Mouse (Mus musculus) adrenal gland, adult (tissue): ENCODE results near the gene Pde4d.

Experiments
- DNase-seq, 2 experiments: peaks; one replicate each; pipeline ENCODE4 v3.0.0; 2022 to 2023; ENCODE audit warnings: low spot score in 1 of 2; ENCODE audit not compliant: inconsistent age in 2 of 2

The Pde4d gene

GRCm38 (mm10) chr13:108596938-108597337, 147.2 kb downstream of the Pde4d start:
- DNase-seq, result no peak

GRCm38 (mm10) chr13:108598673-108599072, 148.9 kb downstream of the Pde4d start:
- no peak for DNase-seq

DNA sequence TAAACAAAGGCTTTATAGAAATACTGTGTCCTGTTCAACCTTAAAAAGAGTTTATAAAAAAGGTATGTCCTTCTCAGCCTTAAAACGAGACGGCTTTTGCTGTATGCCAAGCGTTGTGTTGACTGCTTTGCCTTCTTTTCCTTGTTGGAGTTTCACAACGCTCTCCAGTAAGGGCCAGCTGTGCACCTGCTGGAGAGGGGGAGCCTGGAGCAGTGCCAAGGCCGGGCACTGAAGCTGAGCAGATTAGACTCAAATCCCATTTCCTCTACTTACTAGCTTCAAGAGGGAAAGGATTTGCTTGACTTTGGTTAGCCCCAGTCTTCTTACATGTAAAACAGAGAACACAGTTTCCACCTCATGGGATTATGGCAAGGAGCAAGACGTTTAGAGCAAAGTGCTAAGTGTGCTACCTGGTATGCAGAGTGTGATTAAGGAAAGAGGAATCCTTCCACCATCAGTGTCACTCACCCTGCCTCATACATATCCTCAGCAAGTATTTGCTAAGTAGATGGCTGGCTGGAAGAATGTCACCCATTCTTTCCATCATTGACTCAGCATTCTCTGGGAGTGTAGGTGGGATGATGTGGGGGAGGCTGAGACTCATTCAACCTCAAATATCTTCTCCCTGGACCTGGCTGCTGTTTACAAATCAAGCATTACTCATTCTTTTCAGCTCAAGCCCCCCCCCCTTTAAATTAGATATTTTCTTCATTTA, 149.6 kb downstream of the Pde4d start:
- DNase-seq, result no peak

DNA sequence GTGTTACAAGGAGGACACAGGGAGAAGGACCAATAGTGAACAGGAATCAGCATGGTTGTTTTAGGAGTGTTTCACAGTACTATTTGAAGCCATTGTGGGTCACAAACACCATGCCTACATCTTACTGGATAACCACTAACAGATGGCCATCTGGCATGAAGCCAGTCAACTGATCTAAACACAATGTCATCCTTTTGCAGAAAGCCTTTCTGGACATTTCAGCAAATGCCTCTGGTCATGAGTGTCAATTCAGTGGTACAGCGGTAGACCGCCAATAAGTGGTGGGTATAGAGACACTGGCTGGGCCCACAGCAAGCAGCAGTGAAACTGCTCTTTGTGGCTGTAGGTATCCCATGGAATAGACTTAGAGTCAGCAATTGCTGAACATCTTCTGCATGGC, 151.3 kb downstream of the Pde4d start:
- DNase-seq, result no peak

DNA sequence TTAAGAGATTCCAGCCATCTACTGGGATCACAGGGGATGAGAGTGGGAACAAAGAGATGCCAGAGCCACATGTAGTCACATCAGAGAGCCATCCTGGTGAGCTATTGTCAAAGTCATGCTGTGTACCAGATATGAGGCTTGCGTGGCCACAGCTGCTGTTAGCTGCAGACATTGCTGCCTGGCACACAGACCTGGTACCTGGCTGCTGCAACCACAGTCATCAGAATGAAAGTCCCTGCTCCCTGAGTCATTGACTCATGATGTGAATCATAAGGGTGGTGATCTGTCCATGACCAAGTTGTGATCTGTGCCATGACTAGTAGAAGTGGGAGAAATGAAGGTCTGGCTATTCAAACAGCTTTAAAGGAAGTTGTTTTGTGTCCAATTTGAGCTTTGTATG, 153.8 kb downstream of the Pde4d start:
- DNase-seq, result peak in 1 of 2 experiments; percentile 20

DNA sequence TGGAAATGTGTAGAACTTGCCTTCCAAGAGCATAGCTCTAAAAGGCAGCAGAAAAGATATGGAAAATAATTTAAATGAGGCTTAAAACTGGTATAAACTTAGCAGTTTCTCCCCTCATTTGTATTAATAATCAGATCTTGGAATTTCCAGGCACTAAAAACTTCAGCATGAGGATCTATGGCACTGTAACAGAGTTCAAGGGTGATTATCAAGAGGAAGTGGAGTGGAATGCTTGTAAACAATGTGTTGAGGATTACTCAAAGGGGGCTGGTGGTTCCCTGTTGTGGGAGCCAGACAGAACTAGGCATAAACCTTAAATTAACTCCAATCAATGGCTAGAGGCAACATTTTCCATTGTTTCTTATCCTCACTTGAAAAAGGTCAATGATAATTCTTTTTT, 154.5 kb downstream of the Pde4d start:
- DNase-seq, result no peak

- no peak for DNase-seq
These were observed 168.5 kb downstream of the Pde4d start for GRCm38 (mm10) chr13:108618207-108618606.

GRCm38 (mm10) chr13:108622681-108623080, 172.9 kb downstream of the Pde4d start:
- DNase-seq, result no peak

DNA sequence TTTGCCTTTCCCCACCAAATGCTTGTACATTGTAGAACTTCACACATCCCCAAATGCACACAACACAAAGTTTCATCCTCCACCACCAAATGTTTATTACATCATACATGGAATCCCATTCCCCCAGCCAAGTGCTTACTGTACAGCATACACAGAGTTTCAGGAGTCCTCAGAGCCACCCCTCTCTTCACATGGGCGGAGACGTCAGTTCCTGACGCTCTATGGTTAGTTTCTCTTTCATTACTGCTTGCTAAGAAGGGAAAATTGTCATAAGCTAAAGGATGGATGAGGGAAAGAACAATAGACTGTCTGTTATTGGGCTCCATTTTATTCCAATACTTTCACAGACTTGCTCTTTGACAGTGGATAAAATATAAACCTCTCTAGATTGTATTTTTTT, 174.2 kb downstream of the Pde4d start:
- no peak for DNase-seq

- DNase-seq, result no peak
These were observed 176.4 kb downstream of the Pde4d start for GRCm38 (mm10) chr13:108626166-108626565.

DNA sequence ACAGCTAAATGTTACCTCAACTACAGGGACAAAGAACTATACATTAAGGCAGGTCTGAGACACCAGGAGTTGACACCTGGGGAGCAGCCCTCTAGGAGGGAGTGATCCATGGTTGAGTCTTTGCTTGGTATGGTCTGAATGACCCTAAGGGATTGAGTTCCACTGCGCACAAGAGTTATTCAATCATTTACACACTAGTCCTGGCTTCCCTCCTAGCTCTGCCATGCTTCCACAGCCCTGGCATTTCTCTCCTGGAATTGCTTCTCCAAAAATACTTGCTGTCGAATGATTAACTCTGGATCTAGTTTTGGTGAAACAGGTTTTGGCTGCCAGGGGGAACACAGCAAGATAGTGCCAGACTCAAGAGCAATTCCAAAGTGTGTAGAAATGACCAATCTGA, 178.8 kb downstream of the Pde4d start:
- DNase-seq, result no peak

GRCm38 (mm10) chr13:108630576-108630975, 180.8 kb downstream of the Pde4d start:
- DNase-seq, result no peak

- no peak for DNase-seq
These were observed 181.5 kb downstream of the Pde4d start for GRCm38 (mm10) chr13:108631222-108631621.

DNA sequence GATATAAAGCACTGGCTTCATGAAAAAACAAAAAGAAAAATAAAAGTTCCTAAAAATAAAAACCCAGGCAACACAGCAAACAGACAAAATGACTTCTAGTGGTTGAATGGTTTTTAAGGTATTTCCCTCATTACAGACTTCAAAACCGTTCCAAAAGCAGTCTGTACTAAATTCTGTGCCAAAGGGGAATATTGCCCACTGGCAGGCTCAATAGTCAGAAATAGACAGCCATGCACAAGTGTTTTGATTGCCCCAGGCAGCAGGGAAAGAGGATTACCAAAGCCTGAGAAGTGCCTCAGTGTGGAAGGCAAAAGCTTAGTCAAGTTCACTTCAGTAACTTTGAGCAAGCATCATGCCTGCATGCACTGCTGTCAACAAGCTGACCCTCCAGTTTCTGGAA, 186.8 kb downstream of the Pde4d start:
- DNase-seq, result no peak

DNA sequence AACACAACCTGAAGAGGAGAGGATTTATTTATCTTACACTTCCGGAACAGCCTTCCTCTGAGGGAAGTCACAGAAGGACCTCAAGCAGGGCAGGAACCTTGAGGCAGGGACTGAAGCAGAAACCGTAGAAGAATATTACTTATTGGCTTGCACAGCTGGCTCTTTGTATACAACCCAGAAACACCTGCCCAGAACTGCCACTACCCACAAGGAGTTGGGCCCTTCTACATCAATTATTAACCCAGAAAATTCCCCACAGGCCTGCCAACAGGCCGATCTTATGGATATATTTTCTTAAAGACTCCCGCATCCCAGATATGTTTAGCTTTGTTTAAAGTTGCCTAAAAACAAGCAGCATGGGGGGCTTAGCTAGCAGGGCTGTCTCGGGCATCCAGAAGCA, 192.5 kb downstream of the Pde4d start:
- no peak for DNase-seq

GRCm38 (mm10) chr13:108646801-108647200, 197.1 kb downstream of the Pde4d start:
- no peak for DNase-seq

DNA sequence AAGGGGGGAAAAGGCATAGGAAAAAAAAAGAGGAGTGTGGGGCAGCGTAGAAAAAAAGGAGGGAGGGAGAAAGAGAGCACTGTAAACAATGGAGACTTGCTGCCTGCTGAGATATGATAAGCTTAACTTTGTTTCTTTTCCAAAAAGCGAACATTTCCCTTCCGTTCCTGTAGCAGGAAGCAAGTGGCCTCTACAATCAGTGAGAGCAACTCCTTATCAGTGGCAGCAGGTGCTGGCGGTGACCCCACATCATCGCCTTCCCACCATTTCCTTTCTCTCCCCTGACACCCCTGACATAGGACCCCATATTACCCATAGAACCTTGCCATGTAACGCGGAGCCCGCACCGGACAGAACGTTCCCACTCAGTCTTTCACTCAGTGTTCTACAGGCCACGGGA, 197.5 kb downstream of the Pde4d start:
- DNase-seq, result no peak

GRCm38 (mm10) chr13:108654026-108654723, 204.4 kb downstream of the Pde4d start:
- DNase-seq, result no peak

DNA sequence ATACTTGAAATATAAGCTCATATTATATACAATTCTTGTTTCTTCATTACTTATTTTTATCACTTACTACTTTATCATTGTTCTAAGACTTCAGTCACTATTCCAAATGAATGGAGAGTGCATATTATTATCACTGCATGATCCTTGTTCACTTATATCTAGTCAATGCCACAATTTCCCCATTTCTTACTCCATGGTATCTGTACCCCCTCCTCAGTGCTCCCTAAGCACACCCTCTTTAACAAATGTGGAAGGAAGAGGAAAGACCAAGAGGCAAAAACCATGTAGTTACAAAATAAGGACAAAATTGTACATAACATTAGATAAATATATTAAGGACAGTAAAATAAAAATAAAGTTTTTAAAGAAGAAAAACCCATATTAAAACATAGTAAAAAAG, 216.8 kb downstream of the Pde4d start:
- no peak for DNase-seq

- DNase-seq, result no peak
These were observed 217.3 kb downstream of the Pde4d start for GRCm38 (mm10) chr13:108667077-108667476.

DNA sequence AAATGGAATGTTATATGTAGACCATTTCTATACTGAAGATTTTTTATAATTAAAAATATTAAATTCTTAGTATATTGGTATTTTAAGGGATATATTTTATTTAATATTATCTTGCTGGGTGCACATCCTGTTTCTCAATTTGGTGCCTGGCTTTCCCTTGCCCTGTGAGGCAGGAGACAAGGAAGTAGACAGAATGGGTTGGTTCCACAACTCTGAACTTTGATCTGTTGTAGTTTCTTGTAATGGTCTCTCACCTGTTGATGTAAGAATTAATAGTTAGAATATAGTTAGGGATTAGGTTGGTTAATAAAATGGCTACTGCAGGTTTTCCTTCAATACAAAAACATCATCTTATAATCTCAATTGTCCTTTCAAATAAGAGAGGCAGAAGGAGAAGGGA, 227.3 kb downstream of the Pde4d start:
- no peak for DNase-seq

DNA sequence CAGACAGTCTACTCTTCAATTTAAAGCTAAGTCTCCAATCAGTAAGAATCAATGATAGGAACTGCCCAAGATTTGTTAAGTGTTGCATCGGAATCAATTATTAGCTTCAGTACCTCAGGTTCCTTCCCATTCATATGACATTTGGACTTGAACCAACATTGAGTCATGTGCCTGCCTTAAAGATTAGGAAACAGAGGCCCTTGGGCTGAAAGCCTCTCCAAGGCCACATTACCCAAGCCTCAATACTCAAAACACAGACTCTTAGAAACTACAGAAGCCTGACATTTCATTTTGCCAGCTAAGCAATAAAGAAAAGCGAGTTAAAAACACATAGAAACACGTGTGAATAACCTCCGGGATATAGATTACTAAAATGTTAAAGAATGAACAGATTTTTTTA, 233.3 kb downstream of the Pde4d start:
- DNase-seq, result peak in 1 of 2 experiments; percentile 51

- DNase-seq, result no peak
These were observed 236.1 kb downstream of the Pde4d start for GRCm38 (mm10) chr13:108685817-108686216.
